Mouse (Mus musculus) left cerebral cortex, adult 11 months (tissue): ENCODE data around the gene Add3.

Experiments
- DNase-seq: peaks from one replicate; pipeline ENCODE4 v3.0.0; 2022; ENCODE audit warnings: low spot score

Add3 gene

DNA sequence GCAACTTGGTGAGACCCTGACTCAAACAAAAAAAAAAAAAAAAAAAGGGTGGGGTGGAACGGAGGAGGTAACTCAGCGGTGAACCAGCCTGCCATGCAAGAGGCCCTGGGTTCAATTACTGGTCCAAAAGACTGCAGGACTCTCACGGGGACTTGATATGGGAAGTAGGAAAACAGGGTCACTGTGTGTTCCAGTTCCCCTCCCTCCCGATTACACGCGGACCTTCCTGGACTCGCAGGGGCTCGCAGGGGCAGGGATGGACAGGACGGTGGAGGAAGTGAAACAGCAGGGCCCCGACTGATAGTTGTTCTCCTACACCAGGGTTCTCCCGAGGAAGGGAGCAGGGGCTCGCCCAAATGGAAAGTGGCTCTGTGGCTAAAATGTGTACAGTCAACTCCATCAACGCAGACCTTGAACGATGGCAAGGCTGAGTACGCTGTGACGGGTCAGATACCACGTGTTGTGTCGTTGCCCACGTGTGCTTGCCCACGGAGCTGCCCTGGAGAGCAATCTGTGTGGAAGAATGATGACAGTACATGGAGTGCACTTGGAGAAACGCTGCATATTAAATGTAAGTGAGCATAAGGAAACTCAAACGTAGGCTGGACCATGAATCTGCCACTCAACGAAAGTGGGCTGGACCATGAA is 133.7 kb downstream of the Add3 start:
- DNase-seq: no peak

DNA sequence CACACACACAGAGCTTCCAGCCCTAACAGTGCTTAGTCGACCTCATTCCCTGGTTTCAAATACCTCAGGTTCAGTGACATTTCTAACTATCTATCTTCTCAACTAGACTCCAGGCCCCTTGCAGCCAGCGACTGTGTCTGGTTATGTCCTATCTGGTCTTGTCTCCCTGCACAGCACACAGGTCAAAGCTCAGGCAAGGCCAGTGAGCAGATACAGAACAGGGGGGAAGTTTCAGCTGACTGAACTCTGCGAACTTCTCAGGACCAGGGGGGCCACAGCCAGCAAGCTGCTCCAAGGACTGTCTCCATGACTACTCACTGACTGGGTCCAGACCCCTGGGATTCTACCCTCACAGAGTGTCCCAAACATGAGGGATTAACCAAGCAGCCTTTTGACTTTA is 135.0 kb downstream of the Add3 start:
- DNase-seq: no peak

DNA sequence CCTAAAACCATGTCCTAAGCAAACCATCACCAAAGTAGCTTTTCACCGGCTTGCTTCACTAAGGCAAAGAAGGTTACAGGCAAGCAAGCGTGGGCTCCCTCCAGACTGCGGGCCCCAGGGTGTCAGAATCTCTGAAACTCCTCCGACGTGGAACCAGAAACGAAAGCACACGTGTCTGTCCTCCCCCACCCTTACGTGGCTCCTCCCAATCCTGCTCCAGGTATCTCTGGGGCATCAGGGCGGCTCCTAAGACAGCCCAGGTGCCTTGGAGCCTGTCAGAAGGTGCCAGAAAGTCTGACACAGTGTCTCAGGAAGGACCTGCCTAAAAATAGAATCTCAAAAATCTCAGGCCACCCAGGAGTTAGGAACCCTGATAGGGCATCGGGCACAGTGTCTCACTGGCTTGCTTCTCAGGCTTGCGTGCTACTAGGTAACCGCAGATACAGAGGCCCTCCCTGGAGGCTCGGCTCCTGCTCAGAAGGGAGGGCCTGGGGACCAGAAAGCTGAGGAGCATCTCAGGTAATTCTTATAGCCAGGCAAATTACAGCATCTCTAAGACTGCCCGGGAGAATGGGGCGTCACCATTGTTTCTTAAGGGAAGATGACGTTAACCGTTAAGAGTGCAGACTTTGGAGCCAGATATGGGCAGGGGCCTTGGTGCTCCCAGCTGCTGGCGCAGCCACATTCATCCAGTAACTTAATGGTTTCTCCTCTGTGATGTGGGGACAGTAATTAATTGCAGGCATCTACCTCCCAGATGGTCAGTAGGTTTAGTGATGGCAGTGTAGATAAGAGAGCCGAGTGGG is 136.9 kb downstream of the Add3 start:
- DNase-seq: no peak

DNA sequence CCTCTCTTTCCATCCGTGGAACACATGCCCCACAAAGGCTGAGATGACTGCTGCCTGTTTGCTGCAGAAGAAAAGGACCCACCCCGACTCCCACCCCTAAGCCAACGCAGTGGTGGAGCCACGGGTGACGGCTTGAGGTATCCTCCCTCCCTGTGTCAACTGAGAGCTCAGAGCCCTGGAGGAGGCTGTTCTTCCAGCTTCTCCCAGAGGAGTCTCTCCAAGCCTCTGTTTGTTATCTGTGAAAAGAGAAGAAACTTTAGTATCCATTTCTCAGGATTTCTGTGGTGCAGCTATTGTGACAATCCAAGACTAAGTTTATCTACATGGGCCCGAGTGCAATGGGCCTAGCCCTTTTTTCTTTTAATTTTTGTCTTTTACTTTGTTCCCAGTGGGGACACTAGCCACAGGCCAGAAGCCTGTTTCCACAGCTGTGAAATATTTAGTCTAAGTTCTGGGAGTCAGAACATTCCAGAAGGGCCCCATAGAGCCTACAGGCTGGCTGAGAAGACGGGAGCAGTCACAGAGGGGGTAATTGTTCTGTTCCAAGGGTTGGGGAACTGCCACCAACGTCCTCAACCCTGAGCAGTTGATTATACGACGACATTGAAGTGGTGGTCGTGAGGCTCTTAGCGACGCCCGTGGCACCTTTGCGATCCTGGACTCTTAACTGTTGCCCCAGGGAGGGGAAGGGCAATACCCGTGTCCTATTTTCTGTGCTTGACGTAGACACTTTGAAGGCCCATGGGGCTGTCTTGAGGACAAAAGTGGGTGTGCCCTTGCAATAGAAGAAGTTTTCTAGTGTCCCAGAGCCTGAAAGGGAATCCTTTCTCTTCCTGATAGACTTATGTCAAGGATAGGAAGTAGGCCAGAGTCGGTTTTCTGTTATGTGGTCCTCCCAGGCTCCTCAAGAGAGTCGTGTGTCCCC is 138.5 kb downstream of the Add3 start:
- no peak for DNase-seq

DNA sequence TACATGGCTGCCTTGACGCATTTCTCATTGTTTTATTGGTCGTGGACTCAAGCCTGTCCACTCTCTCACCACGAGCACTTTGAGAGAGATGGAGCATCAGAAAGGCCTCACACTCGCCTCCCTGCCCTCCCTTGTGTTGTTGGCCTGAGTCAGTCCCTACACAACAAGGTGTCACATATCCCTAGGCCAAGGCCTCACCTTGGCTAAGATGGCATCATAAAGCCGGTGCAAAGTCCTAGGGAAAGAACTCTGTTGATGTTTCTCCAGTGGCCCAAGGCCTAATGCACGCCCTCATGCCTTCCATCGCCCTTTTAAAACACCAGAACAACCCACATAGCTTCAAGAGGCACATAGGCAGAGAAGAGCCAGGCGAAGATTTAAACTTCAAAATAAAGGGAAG is 140.0 kb downstream of the Add3 start:
- DNase-seq: no peak

DNA sequence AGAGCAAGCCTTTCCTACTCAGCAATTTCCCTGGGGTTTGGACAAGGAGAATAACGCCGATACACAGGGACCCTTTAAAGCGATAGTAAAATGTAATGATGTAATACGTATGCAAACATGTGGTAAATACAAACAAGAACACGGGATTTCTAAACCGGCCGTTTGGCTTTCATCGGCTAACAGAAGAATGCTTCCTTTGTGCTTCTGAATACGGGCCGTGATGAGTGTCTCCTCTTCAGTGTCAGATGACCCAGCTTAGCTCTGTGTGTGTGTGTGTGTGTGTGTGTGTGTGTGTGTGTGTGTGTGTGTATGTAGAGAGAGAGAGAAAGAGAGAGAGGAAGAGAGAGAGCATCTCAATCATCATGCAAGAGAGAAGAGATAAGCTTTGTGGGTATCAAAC is 142.3 kb downstream of the Add3 start:
- DNase-seq: no peak

DNA sequence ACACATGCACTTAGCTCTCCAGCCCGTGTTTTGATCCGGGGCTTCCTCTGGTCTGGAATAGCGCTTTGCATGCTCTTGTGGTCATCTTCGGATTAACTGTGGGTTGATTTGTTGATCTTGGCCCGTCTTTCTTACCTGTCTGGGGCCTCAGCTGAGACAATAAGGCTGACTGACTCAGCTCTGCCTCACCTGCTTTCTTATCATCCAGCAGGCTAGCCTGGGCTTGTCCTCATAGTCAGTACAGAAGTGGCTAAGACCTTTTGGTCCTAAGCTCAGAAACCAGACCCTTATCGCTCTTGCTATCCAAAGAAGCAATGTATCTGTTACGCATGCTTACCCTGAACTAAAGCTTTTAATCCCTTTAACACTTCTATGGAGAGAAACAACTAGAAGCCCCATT is 143.5 kb downstream of the Add3 start:
- no peak for DNase-seq

DNA sequence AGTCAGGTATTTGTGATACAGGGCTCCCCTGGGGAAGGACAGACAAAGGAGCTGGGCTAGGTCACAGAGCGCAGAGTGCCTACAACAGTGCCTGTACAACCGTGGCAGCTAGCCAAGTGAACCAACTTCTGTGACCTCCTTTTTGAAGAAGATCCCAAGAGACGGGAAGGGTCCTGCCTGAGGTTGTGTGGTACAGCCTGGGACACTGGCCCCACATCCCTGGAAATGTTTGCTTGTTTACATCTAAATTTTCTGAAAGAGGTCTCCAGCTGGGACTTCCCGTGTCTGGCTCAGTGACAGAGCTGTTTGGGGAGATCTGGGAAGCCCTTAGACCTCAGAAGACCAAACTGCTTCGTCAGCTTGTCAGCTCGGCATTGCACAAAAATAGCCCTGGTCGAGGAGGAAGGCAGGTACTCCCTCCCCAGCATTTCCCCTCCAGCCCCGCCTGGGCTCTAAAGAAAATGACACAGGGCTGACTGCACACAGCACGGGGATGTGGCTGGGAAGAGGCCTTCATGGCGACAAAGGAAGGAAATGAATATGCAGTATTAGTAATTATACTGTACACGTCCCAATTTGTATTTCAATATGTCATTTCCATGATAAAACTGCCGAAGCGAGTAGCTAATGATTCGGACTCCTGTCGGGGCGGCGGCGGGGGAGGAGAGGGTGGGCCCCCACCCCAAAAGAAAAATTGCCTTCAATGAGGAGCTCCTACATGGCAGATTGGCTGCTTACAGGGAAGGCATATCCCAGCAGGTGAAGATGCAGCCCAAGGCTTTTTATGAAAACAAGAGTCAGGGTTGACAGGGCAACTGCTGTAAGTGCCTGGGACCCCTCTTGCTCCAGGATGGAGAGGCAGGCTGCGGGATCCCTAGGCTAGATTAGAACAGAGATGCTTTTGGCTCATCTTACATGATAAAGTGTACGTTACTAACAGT is 144.3 kb downstream of the Add3 start:
- no peak for DNase-seq

DNA sequence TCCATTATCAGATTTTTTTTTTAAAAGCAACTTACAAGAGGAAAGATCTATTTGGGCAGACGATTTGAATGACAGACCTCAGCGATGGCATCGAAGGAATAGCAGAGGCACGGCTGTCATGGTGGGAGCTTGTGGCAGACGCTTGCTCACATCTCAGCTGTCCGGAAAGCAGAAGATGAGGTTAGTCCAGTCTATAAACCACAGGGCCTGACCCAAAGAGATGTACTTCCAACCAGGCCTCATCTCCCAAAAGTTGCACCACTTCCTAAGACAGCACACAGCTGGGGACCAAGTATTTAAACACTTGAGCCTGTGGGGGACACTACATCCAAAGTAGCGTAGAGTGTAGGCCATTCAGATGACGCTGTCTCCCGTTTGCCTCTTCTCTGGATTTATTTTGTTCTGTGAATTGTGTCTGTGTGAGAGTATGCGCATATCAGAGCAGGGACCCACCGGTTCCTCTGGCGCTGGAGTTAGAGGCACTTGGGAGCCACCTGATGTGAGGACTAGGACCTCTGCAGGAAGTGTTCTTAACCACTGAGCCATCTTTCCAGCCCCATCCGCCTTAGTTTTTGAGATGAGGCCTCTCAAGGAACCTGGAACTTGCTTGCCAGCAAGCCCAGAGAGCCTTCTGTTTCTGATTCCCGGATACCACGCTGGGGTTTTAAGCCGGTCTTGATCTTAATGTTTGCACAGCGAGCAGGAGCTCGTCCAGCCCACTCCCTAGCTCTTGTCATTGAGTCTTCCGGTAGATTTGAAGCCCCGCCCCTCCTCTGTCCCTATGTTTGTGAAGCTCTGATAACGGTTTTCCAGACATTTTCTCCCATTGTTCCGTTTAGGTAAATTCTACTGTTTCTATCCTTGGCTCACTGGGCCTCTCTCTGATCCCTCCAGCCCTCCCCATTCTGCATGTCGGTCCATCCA is 156.3 kb downstream of the Add3 start:
- no peak for DNase-seq
